Mouse (Mus musculus): ENCODE data around the gene Abca13. TPM values are rescaled to one million over a fixed set of nuclear protein-coding genes. Genes with fewer than 3 reads are reported as not detected.

Gene Abca13
- 0.13 TPM for polyA plus RNA-seq (2014; fragmentation: Illumina TruSeq; extraction: RNeasy Lipid Tissue Mini Kit (QIAGEN cat#74804); ENCODE audit: low read depth, low replicate concordance)

DNA sequence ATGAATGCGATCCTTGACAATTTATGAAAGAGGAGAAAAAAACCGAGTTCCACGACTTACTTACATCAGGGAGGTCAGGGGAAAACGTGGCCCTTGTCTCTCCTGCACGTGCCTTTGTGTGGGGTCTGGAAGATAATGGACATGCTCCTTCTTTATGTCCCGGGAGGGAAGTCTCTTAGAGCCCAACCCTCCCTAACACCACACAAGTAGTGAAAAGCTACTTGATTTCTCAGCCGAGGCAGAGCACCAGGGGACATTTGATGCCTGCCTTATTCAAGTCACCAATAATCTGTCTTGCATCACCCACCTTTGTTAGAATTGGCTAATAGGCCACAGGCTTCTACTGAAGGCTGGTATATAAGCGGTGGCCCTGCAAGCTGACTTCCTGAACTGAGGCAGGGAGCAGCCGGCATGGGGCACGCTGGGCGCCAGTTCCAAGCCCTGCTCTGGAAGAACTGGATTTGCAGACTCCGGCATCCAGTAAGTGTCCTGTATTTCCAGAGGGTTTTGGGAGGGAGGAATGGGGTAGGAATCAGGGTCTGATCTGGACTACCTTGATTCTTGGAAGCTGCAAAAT is at the start of gene Abca13:
TSS of gene Abca13 (plus strand) at position 388 of the 577 bp plus-strand sequence.

Other genes starting within 250 kb of the Abca13 start
- 0.17 TPM for gene Pkd1l1, start 218.7 kb upstream of the Abca13 start, polyA plus RNA-seq (2014; fragmentation: Illumina TruSeq; extraction: RNeasy Lipid Tissue Mini Kit (QIAGEN cat#74804); ENCODE audit: low read depth, low replicate concordance)
- 6.8 TPM for gene Hus1, start 180.8 kb upstream of the Abca13 start, polyA plus RNA-seq (2014; fragmentation: Illumina TruSeq; extraction: RNeasy Lipid Tissue Mini Kit (QIAGEN cat#74804); ENCODE audit: low read depth, low replicate concordance)
- gene Gm11992, start 143.3 kb upstream of the Abca13 start, polyA plus RNA-seq (2014; fragmentation: Illumina TruSeq; extraction: RNeasy Lipid Tissue Mini Kit (QIAGEN cat#74804); ENCODE audit: low read depth, low replicate concordance), result 32.2 TPM
- gene Sun3, start 143.0 kb upstream of the Abca13 start, polyA plus RNA-seq (2014; fragmentation: Illumina TruSeq; extraction: RNeasy Lipid Tissue Mini Kit (QIAGEN cat#74804); ENCODE audit: low read depth, low replicate concordance), result 213 TPM
- 0.90 TPM for gene Upp1, start 73.8 kb upstream of the Abca13 start, polyA plus RNA-seq (2014; fragmentation: Illumina TruSeq; extraction: RNeasy Lipid Tissue Mini Kit (QIAGEN cat#74804); ENCODE audit: low read depth, low replicate concordance)

All from testis, adult 10 weeks (tissue).